Mouse (Mus musculus) liver, embryonic 16.5 days (tissue): ENCODE measurements around the gene Cdh13. TPM values are rescaled to one million over a fixed set of nuclear protein-coding genes. Genes with fewer than 3 reads are reported as not detected.

Source experiments
- ATAC-seq: fragments of 200-750 bp; cut with Nextera tagmentation; 2 replicates; pipeline ENCODE4 v1.8.0; 2017; ENCODE audit warnings: low read depth, mild to moderate bottlenecking, moderate number of reproducible peaks, moderate library complexity
- H3K27ac ChIP-seq: fragments of 300-500 bp; sonication (generic); 2 replicates; pipeline ENCODE4 v1.5.1; 2014; ENCODE audit warnings: mild to moderate bottlenecking, low read length
- H3K27me3 ChIP-seq: fragments of 300-500 bp; sonication (generic); 2 replicates; pipeline ENCODE4 v1.6.1; 2014; ENCODE audit warnings: low read depth, low read length, mixed read lengths; ENCODE audit not compliant: control insufficient read depth, insufficient read depth
- H3K36me3 ChIP-seq: fragments of 300-500 bp; sonication (generic); 2 replicates; pipeline ENCODE4 v1.6.1; 2014; ENCODE audit warnings: mild to moderate bottlenecking; ENCODE audit not compliant: control insufficient read depth, insufficient read depth
- H3K4me1 ChIP-seq: fragments of 300-500 bp; sonication (generic); 2 replicates; pipeline ENCODE4 v1.6.1; 2014; ENCODE audit warnings: low read depth, low read length, mixed read lengths; ENCODE audit not compliant: control insufficient read depth
- H3K4me2 ChIP-seq: fragments of 300-500 bp; sonication (generic); 2 replicates; pipeline ENCODE4 v1.6.1; 2014; ENCODE audit warnings: low read depth, low read length, mixed read lengths
- H3K4me3 ChIP-seq: fragments of 300-500 bp; sonication (generic); 2 replicates; pipeline ENCODE4 v1.5.1; 2014; ENCODE audit warnings: low read depth, mild to moderate bottlenecking, low read length
- H3K9ac ChIP-seq: fragments of 300-500 bp; sonication (generic); 2 replicates; pipeline ENCODE4 v1.6.1; 2014; ENCODE audit warnings: low read depth, low read length
- H3K9me3 ChIP-seq: fragments of 300-500 bp; sonication (generic); replicated peaks from 2 replicates; pipeline ENCODE4 v1.6.1; 2016; ENCODE audit warnings: low read length; ENCODE audit not compliant: control insufficient read depth
- WGBS: fragments of 180-500 bp; shearing (Covaris S2); extraction: QIAGEN DNeasy Blood & Tissue Kit; methylation state at CpG from one replicate; pipeline ENCODE4 v1.1.7; 2014; ENCODE audit not compliant: insufficient replicate concordance; 5-methylcytosine and 5-hydroxymethylcytosine counted together
- polyA plus RNA-seq: library from polyadenylated mRNA; unstranded; fragments of >200 nt; fragmentation: Nextera tagmentation; extraction: Ambion mirVana; gene quantifications from 2 replicates; pipeline ENCODE4 v1.2.1, GENCODE M21; 2015

Gene Cdh13
- polyA plus RNA-seq, 1 experiment from 2014 or later = 1.0 TPM

DNA sequence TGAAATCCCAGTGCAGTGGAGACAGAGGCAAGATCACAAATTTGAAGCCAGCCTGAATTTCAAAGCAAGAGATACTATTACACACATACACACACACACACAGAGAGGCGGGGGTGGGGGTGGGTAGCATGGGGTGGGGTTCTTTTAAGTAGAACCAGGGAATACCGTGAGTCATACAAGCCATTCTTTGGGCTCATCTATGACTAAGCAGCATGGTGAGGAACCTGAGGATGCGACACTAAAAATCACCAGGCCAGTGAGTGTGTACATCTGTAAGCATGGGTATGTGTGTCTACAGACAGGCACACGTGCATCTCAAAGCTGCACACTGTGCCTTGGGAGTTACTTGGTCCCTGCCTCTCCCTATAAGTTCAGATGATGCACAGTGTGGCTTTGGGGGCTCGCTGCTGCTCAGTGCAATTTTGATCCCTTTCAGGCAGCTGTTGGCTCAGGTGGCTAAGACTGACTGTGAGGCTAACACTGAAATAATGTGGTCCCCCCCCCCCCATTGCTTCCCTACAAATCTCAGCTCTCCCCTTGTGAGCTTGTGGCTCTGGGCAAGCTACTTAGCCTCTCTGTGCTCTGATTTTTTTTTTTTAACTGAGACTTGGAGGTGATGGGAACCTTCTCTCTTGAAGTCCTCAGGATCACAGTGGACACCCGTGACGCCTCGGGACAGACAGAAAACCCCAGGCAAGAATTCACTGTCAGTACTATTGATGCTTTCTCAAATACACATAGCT lies 255.5 kb downstream of the Cdh13 start:
- Histone ChIP-seq H3K9me3 (no peaks in the 10 kb centered on the region; the same call in 1 of the 2 replicates), H3K4me3 (no peak overlapping the region), H3K27me3 (no peaks in the 10 kb centered on the region), H3K27ac (no peak overlapping the region), H3K4me1 (no peaks in the 10 kb centered on the region), H3K9ac (no peak overlapping the region), H3K36me3 (no peaks in the 10 kb centered on the region), H3K4me2 (no peak overlapping the region)
- ATAC-seq = no peak
- WGBS = 57% methylated on average over 8 of the region's 8 CpGs

- Histone ChIP-seq H3K27ac (no peak overlapping the region), H3K9me3 (no peaks in the 10 kb centered on the region; the same call in 1 of the 2 replicates), H3K4me2 (no peak overlapping the region), H3K27me3 (no peaks in the 10 kb centered on the region), H3K9ac (no peak overlapping the region), H3K4me3 (no peak overlapping the region), H3K4me1 (no peaks in the 10 kb centered on the region), H3K36me3 (no peaks in the 10 kb centered on the region)
- WGBS = 42% methylated on average over 5 of the region's 5 CpGs
- no peak for ATAC-seq
Measured at GRCm38 (mm10) chr8:118539559-118539819, 256.0 kb downstream of the Cdh13 start.

DNA sequence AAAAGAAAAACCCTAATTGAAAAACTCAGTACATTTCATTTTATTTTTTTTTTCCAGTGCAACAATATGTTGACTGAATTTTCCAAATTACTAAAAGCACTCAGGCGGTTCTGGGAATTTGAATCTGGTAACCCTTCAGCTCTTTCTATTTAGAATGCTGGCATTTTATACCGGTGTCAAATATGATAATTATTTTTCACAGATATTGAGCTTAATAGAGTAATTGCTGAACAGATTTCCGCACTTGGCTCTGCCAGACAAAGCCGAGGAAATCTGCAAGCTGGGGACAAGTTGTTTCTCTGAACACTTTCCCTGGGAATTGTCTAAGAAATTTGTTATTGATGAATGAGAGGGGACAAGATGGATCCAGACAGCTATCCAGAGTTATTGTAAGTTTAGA lies 256.4 kb downstream of the Cdh13 start:
- Histone ChIP-seq H3K27ac (no peak overlapping the region), H3K36me3 (no peaks in the 10 kb centered on the region), H3K27me3 (no peaks in the 10 kb centered on the region), H3K9ac (no peak overlapping the region), H3K4me3 (no peak overlapping the region), H3K4me1 (no peaks in the 10 kb centered on the region), H3K4me2 (no peak overlapping the region), H3K9me3 (no peaks in the 10 kb centered on the region; the same call in 1 of the 2 replicates)
- WGBS = 69% methylated on average over 4 of the region's 4 CpGs
- no peak for ATAC-seq

DNA sequence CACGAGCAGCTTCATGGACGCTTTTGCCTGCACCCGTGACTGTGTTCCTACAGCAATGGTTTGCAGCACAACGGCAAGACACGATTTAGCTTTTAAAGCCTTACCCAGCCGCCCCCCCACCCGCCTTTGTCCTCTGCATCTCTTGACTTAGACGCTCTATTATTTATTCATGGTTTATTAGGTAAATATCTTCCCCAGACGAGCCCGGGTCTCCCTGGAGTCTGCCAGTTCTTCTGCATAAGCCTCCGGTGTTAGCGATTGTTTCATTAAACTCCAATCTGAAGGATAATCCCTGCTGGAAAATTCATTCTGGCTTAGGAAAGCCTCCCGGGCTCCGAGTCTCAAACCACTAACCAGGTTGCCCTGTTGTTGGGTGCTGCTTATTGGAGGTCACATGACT lies 268.9 kb downstream of the Cdh13 start:
- Histone ChIP-seq H3K9me3 (no peaks in the 10 kb centered on the region; the same call in 1 of the 2 replicates), H3K4me3 (no peak overlapping the region), H3K36me3 (no peaks in the 10 kb centered on the region), H3K4me1 (no peaks in the 10 kb centered on the region), H3K27me3 (no peaks in the 10 kb centered on the region), H3K4me2 (no peak overlapping the region), H3K27ac (no peak overlapping the region), H3K9ac (no peak overlapping the region)
- WGBS = 69% methylated on average over 14 of the region's 14 CpGs
- ATAC-seq = no peak

DNA sequence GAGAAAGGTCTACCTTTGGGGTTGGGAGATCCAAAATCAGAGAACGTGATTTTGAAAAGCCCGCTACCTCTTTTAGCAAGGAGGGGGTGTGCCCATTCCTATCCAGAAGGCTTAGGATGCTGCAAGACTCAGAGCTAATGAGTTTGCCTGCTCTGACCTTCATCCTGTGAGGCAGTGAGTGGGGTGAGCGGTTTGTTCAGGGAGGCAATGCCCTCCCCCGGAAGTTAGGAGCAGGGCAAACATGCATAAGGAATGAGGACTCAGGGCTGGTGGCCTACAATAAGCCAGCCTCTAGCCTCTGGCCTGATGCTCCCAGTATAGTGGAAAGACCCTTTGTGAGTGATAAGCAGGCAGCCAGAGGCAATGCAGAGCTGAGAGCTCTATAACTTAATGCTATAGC lies 269.3 kb downstream of the Cdh13 start:
- Histone ChIP-seq H3K9me3 (no peaks in the 10 kb centered on the region; the same call in 1 of the 2 replicates), H3K4me2 (no peak overlapping the region), H3K4me3 (no peak overlapping the region), H3K36me3 (no peaks in the 10 kb centered on the region), H3K9ac (no peak overlapping the region), H3K4me1 (no peaks in the 10 kb centered on the region), H3K27ac (no peak overlapping the region), H3K27me3 (no peaks in the 10 kb centered on the region)
- ATAC-seq = no peak
- WGBS = 63% methylated on average over 4 of the region's 4 CpGs

DNA sequence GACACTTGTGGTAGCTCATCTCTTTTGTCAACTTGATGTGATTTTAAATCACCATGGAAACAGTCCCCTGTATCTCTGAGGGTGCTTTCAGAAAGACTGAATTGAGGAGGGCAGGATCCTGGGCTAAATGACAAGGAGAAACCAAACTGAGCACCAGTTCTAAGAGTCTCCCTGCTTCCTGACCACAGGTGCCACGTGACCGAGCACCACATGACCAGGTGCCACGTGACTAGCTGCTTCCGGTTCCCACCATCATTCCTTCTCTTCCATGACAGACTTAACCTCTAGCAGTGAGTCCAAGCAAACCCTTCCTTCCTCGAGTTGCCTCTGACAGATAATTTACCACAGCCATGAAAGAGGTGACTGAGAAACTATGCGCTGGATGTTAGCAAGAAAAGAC lies 280.5 kb downstream of the Cdh13 start:
- no peaks in the 10 kb centered on the region for H3K27me3 ChIP-seq
- no peak overlapping the region for H3K9ac ChIP-seq
- H3K4me3 ChIP-seq = no peak overlapping the region
- 61% methylated on average over 6 of the region's 6 CpGs for WGBS
- H3K4me1 ChIP-seq = no peaks in the 10 kb centered on the region
- H3K27ac ChIP-seq = no peak overlapping the region
- H3K9me3 ChIP-seq = no peaks in the 10 kb centered on the region
- H3K36me3 ChIP-seq = no peaks in the 10 kb centered on the region
- H3K4me2 ChIP-seq = no peak overlapping the region
- ATAC-seq = no peak

DNA sequence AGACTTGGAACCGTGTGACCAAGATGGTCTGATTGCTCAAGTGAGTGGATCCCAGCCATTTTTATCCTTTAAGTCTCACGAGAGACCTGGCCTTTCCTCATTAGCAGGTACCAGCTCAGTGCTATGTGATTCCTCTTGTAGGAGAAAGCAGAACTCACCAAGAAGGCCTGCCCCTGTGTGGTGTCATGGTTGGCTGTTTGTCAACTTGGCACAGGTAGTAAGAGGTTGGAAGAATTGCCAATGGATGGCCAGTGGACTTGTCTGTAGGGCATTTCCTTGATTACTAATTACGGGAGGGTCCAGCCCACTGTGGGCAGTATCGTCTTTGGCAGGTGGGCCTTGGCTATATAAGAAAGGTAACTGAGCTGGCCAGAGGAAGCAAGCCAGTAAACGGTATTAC lies 281.7 kb downstream of the Cdh13 start:
- H3K4me2 ChIP-seq = no peak overlapping the region
- H3K4me1 ChIP-seq = no peaks in the 10 kb centered on the region
- 70% methylated on average over 5 of the region's 5 CpGs for WGBS
- no peak for ATAC-seq
- H3K27ac ChIP-seq = no peak overlapping the region
- H3K9me3 ChIP-seq = no peaks in the 10 kb centered on the region
- no peaks in the 10 kb centered on the region for H3K27me3 ChIP-seq
- no peak overlapping the region for H3K4me3 ChIP-seq
- H3K36me3 ChIP-seq = no peaks in the 10 kb centered on the region
- no peak overlapping the region for H3K9ac ChIP-seq

- Histone ChIP-seq H3K4me2 (no peak overlapping the region), H3K27ac (no peak overlapping the region), H3K36me3 (no peaks in the 10 kb centered on the region), H3K9ac (no peak overlapping the region), H3K4me1 (no peaks in the 10 kb centered on the region), H3K9me3 (no peaks in the 10 kb centered on the region; the same call in 1 of the 2 replicates), H3K4me3 (no peak overlapping the region), H3K27me3 (no peaks in the 10 kb centered on the region)
- no peak for ATAC-seq
- WGBS = 54% methylated on average over 6 of the region's 6 CpGs
Measured at GRCm38 (mm10) chr8:118565887-118566747, 282.6 kb downstream of the Cdh13 start.

GRCm38 (mm10) chr8:118569366-118569765 lies 285.8 kb downstream of the Cdh13 start:
- Histone ChIP-seq H3K4me2 (no peak overlapping the region), H3K27me3 (no peaks in the 10 kb centered on the region), H3K9me3 (no peaks in the 10 kb centered on the region; the same call in 1 of the 2 replicates), H3K9ac (no peak overlapping the region), H3K4me3 (no peak overlapping the region), H3K4me1 (no peaks in the 10 kb centered on the region), H3K36me3 (no peaks in the 10 kb centered on the region), H3K27ac (no peak overlapping the region)
- ATAC-seq = no peak
- WGBS = 60% methylated on average over 8 of the region's 8 CpGs
